Mouse (Mus musculus) lung, embryonic 15.5 days (tissue): Measurements from ENCODE around the gene Tmem35b. TPM values are rescaled to one million over a fixed set of nuclear protein-coding genes. Genes with fewer than 3 reads are reported as not detected.

Experiments used
- polyA plus RNA-seq: library from polyadenylated mRNA; unstranded; fragments of >200 nt; fragmentation: Nextera tagmentation; extraction: Ambion mirVana; gene quantifications from 2 replicates; pipeline ENCODE4 v1.2.1, GENCODE M21; 2015

Tmem35b gene
- polyA plus RNA-seq, 1 experiment from 2014 or later = 21.3 TPM

Other genes with a start within 250 kb of the Tmem35b start
- 18.0 and 18.2 TPM in 2 replicates for gene Zmym4, start 155.6 kb upstream of the Tmem35b start, polyA plus RNA-seq
- 88.5 and 93.7 TPM in 2 replicates for gene Sfpq, start 102.4 kb upstream of the Tmem35b start, polyA plus RNA-seq
- 19.1 and 20.1 TPM in 2 replicates for gene Zmym1, start 62.5 kb upstream of the Tmem35b start, polyA plus RNA-seq
- 15.0 and 17.3 TPM in 2 replicates for gene Zmym6, start 46.3 kb upstream of the Tmem35b start, polyA plus RNA-seq
- 0.75 and 0.77 TPM in 2 replicates for gene Dlgap3, start 45.5 kb downstream of the Tmem35b start, polyA plus RNA-seq
- 57.2 and 63.1 TPM in 2 replicates for gene Smim12, start 120.1 kb downstream of the Tmem35b start, polyA plus RNA-seq
- 31.2 and 33.2 TPM in 2 replicates for gene Gja4, start 190.3 kb downstream of the Tmem35b start, polyA plus RNA-seq
- 1.6 and 2.0 TPM in 2 replicates for gene Gjb3, start 207.2 kb downstream of the Tmem35b start, polyA plus RNA-seq
- gene Gjb4, start 230.4 kb downstream of the Tmem35b start, polyA plus RNA-seq = 0.10 TPM in 1 of 2 replicates, not detected in the other
- gene Gjb5, start 234.5 kb downstream of the Tmem35b start, polyA plus RNA-seq = 0.57 and 0.60 TPM in 2 replicates